Mouse (Mus musculus): ENCODE results near the gene E2f4.
"Not testable (repeated sequence)": the region's sequence is repeated elsewhere in the genome, so short reads cannot be mapped to it uniquely, and the experiment has no call there.

Gene E2f4

DNA sequence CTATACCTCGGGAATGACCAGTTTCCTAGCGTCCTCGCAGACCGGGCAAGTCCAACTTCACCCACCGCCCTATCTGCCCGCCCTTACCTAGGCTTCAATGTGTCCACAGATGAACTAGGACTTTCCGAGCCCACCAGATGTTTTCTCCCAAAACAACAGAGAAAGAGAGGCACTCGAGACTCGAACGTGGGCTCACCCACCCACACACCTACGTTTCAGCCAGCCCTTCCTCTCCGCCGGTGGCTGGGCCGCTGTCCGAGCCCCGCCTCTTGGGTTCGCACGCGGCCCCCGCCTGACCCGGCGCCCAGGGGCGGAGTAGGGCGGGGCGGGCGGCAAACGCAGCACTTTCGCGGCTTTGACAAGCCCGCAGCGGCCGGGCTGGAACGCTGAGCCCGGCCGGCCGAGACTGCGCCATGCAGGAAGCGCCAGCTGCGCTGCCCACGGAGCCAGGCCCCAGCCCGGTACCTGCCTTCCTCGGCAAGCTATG is 28.0 kb upstream of the E2f4 start, which contains the start of gene Hsf4:
Hsf4 (plus strand) TSS at position 341 of the 487 bp plus-strand sequence.
- no peak for DNase-seq

DNA sequence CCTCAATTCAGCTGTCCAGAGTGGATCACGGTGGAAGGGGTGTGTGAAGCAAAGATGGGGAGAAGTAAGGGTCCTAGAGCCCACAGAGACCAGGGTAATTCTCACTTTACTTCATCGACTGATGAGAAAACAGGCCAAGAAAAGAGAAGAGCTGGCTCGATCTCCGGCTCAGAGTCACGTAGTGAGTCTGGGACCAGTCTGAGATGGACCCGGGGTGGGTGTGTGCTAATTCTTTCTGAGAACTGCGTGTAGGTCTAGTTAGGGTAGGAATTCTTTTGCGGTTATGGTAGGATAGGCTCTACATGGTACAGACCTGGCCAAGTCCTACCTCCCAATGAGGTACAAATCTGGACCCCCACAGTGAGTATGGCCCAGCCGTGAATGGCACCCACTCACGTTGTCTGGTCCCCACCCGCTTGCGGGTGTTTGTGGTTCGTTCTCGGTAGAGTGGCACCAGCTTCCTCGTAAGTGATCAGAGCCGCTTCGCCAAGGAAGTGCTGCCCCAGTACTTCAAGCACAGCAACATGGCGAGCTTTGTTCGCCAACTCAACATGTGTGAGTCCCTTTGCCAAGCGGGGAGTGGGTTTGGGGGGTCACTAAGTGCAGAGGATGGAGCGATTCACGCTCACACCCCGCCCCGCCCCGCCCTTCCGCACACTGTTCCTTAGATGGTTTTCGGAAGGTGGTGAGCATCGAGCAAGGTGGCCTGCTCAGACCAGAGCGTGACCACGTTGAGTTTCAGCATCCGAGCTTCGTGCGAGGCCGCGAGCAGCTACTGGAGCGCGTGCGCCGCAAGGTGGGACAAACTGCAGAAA is 27.2 kb upstream of the E2f4 start:
- DNase-seq, result no peak

DNA sequence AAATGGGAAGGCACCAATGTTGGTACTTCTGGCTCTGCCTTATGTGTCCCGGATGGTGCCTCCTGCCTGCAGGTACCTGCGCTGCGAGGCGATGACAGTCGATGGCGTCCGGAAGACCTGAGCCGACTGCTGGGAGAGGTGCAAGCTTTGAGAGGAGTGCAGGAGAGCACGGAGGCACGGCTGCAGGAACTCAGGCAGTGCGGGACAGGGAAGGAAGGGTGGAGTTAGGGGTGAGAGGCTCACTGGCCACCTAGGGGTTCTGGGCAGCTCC is 26.6 kb upstream of the E2f4 start:
- no peak for DNase-seq

DNA sequence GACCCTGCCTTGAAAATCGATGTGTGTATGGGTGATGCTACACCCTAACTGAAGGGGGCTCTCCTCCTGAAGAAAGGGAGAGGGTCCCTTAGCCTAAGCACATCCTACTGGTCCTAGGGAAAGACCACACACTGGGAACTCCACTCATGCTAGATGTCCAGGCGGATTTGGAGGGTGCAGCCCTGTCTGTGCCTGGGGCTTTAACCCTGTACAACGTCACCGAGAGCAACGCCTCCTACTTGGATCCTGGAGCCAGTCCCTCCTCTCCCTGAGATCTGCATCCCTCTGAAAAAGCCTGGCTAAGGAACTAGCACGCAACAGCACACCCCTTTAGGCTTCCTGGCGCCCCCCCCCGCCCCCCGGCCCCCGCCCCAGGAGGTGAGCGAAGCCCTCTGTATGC is 22.1 kb upstream of the E2f4 start:
- DNase-seq, result no peak

DNA sequence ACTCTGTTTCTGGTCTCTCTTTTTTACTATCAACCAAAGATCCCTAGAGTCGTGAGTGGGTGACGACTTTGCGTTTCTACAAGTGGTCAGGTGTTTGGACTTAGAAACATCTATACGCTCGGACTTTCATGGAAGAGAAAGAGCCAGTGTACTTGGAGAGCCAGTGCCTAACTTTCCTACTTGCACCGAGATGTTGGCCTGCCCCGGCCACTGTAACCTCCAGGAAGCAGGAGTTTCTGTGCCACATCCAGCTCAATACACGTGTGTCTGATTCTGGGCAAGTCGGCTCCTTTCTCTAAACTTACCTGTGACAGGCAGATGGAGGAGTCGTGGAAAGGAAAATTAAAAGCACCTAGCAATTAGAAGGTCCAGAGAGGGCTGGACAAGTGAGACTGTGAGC is 21.6 kb upstream of the E2f4 start, which contains the start of gene Nol3:
Nol3 (plus strand) TSS at position 301 of the 400 bp plus-strand sequence.
- DNase-seq, result no peak

DNA sequence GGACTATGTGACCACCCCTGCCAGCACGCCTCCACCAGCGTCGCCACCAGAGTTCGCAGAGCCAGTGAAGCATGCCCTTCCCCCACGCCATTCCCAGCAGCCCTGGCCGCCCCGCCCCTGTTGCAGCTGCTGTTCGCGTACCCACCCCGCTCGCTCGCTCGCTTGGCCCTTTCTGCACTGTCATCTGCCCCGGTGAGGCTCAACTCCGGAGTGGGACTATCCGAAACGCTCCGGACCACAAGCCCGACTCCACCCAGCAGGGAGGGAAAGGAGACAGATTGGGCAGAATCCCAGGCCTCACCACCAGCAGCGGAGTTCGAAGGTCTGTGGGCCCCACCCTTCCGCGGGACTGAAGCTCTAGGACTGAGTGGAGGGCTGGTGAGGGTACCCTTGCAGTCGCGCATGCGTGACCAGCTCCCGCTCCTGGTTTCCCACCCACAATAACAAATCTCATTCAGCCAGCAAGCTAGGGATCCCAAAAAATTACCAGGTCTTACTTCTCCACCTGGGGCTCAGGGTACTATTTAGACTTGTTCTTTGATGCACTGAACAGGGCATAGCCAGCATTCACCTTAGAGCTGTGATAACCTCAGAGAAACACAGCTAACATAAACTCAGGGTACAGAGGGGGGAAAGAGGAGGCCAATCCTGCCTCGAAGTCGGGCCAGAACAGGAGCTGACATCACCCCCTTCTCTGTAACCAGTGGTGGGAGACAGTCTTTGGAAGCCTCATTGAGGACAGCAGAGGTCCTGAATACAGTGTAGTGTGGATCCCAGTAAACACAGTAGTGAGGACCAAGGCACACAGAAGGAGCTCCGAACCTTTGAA is 21.0 kb upstream of the E2f4 start:
- DNase-seq, result peak; percentile 54

DNA sequence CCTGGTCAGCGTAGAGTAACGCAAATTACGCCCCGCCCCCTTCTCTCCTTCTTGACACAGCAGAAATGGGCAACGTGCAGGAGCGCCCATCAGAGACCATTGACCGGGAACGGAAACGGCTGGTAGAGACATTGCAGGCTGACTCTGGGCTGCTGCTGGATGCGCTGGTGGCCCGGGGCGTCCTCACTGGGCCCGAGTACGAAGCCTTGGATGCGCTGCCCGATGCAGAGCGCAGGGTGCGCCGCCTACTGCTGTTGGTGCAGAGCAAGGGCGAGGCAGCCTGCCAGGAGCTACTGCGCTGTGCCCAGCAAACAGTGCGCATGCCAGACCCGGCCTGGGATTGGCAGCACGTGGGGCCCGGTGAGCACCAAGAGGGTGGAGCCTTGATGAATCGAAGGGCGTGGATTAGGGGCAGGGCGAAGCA is 18.5 kb upstream of the E2f4 start:
- DNase-seq, result no peak

DNA sequence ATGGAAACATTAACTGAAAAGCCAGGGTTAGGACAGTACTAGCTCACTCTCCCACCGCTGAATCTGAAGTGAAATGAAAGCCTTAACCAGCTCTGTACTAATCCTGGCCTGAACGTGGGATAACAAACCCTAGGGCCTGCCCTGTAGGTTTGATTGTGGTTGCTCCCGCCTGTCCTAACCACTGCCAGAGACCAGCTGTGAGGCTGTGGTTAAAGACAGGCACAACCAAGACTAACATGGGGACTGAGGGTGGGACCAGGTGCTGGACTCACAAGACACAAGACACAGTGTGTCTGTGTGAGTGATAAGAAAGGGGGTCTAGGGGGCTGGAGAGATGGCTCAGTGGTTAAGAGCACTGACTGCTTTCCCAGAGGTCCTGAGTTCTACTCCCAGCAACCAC is 16.9 kb upstream of the E2f4 start:
- no peak for DNase-seq

DNA sequence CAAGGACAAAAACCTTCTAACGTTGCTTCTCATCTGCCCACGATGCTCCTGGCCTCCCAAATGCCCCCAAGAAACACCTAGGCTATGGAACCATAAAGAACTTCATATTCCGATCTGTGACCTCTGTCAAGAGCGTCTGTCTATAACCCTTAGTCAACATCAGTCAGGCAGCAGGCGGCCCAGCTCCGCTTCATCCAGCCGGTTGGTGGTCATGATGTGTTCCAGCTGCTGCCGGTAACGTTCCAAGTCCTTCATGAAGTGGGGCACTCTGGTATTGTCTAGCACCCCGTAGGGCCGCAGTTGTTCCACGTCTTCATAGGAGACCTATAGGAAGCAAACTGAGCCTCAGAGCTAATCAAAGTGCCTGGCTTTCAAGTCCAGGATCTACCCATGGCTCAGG is 15.6 kb upstream of the E2f4 start:
- no peak for DNase-seq

DNA sequence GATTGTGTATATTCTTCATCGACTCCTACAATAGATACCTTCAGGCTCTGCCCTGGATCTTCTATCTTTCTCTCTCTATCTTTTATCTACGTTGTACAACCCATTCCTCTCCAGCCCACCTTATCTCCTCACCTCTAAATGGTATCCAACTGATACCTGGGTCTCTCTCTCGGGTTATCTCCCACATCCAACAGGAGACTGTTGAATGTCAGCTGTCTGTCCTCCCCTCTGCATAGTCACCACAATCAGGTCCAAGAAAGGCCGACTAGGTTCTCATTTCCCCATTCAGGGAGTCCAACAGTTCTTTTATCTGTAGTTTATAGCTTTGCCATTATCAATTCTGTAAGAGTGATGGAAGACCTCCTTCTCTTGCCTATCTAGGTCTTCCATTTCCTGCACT is 15.2 kb upstream of the E2f4 start:
- DNase-seq, result no peak

DNA sequence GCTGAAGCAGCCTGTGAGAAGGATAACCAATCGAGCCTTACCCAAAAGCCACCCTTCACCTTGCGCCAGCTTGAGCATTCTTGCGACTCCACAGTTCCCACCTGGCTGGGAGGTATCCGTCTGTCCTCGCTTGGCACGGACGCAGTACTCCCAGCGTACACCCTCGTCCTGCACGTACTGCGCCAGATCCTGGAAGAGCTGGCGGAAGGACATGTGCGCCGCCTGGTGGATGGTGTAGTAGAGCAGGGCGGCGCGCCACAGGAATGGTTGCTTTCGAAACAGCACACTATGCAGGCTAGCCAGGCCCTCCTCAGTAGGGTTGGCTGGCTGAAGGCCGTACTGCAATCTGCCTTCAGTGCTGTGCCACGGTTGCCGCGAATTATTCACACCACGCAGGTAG is 14.4 kb upstream of the E2f4 start:
- no peak for DNase-seq

DNA sequence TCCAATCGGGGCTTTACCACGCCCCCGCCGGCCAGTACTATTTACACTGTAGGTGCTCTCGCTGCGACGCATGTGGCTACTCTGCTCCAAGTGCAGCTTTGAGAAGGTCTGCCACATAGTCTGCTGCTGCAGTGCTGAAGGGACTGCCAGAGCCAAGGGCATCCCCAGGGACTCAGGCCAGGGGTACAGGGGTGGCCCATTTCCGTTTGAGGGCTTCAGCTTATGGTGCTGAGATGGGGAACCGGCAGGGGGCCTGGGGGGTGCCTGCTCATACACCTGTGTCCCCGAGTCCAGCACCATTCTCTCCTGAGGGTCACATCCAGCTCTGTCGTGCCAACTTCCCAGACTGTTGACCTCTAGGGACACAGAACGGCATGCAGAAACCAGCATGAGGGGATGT is 11.9 kb upstream of the E2f4 start:
- no peak for DNase-seq

DNA sequence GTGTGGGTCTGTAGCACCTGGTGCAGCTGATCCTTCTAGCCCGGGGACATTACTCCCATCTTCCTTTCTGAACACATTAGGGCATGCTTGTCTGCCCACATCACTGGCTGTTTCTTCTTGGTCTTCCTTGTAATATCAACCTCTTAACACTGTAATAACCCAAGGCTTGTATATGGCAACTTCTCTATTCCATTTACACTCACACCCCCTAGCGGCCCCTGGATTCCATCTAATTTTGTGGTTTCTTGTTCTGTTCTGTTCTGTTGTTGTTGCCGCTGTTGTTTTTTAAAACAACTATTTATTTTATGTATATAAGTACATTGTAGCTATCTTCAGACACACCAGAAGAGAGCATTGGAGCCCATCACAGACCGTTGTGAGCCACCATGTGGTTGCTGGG is 10.6 kb upstream of the E2f4 start:
- DNase-seq, result no peak

DNA sequence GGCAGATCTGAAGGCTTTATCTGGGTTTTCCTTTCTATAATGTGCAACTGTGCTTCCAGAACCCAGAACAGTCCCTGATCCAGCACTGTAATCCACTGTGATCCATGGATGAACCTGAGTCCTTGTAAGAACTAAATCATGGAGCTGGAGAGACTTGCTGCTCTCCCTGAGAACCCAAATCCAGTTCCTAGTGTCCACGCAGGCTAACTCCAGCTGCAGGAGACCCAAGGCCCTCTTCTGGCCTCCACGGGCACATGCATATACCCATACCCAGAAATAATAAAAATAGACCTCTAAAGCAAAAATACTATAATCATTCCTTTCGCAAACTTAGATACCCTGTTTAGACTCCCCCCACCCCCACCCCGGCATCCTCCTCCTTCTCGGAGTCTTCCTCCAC is 9.2 kb upstream of the E2f4 start:
- DNase-seq, result no peak

DNA sequence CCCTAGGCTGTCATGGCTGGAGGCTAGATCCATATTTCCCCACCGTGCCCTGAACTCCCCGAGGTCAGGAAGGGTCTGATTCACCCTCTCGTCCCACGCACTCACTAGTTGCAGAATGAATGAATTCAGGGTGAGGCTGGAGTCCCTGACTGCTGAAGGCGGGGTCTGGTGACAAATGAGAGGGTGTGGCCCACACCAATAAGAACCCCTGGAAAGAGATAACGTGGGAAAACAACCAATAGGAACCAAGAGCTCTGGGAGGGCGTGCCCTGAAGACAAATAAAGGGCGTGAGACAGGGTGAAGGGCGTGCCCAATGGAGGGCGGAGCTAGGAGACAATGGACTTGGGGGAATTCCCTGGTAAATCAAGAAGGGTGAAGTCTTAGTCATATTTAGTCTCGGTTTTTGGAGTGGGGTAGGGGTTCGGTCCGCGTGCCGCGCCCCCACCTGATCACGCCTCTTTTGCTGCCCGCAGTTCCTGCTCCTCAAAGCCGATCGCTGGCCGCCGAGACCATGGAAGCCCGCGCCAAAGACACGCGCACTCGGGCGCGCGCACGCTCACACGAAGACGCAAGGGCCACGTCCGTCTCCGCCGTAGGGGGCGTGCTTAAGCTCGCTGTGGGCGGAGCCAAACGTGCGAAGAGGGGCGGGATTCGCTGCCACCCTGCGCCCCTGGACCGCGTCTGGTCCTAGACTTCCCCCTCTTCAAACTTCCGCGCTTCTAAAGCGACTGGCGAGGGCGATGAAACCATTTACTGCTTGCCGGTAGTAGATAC is 8.3 kb upstream of the E2f4 start:
- peak; percentile 98 for DNase-seq

DNA sequence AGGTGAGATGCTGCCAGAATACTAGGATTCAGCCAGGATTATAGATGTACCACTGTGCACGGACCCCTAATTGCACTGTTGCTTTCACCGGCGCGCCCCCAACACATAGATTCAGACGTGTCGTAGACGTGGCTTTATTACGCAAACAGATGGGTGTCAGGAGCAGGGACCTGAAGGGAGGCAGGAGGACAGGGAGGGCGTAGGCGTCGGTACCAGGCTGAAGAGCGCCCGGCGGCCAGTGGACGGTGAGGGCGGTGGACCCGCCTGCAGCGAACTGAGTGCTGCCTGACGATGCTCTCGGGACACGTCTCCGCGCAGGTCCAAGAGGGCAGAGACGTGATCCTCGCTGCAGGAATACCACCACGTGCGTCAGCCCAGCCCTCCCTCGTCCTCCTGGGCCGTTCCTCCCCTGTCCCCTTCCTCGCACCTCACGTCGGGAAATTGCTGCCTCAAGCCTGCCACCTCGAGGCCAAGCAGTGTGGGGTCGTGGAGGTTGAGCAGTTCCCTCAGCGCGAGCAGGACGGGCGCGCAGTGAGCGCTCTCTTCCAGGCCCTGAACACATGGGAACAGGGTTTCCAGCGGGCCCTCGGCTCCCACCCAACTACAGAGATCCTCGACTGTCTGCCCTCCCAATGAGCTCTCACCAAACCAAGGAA is 7.5 kb upstream of the E2f4 start, which contains the start of gene 4931428F04Rik:
4931428F04Rik (minus strand) TSS at position 60 of the 656 bp plus-strand sequence.
- DNase-seq, result peak; percentile 66

DNA sequence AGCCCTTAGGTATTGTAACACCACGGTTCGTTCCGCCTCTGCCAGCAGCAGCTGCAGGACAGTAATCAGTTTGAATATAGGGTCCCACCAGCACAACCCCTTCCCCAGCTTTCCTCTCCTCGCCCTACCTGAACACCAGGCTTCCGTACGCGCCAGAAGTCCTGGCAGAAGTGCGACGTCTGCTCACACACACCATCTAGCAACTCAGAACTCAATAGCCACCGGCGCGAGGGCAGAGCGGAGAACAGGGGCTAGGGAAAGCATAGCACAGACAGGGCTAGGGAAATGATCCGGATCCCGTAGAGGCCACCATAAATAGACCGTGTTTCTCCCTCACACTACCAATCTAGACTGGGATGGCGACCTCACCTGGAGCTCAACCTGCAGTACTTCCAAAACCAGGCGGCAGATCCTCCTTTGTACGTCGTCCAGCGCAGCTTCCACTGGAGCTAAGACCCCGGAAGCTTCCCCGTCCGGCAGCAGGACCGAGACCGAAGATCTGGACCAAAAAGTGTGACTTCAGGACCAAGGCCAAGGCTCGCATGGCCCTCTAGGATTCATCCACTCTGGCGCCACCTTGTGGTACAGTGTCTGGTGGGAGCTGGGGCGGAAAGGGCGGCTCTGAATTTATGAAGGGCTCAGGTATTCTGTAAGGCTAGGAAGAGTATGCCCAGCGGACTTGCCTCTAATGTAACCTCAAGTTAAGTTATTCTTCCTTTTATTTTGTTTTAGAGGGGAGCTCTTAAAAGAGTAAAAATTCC is 6.7 kb upstream of the E2f4 start:
- peak; percentile 89 for DNase-seq

DNA sequence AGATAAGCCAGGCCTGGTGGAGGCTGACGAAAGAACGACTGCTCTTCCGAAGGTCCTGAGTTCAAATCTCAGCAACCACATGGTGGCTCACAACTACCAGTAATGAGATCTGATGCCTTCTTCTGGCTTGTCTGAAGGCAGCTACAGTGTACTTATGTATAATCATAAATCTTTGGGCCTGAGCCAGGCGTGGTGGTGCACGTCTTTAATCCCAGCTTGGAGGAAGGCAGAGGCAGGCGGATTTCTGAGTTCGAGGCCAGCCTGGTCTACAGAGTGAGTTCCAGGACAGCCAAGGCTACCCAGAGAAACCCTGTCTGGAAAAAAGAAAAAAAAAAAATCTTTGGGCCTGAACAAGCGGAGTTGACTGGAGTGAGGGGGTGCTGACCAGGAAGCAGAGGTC is 6.1 kb upstream of the E2f4 start:
- DNase-seq, result not testable (repeated sequence)

DNA sequence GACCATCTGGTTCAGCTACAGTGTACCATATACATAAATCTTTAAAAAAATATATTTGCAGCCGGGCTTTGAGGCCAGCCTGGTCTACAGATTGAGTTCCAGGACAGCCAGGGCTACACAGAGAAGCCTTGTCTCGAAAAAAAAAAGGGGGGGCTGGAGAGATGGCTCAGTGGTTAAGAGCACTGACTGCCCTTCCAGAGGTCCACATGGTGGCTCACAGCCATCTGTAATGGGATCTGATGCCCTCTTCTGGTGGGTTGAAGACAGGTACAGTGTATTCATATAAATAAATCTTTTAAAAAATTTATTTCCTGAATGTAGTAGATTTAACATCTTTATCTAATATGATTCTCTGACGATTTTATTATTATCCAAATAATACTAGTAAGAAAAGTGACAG is 5.7 kb upstream of the E2f4 start:
- DNase-seq, result not testable (repeated sequence)

DNA sequence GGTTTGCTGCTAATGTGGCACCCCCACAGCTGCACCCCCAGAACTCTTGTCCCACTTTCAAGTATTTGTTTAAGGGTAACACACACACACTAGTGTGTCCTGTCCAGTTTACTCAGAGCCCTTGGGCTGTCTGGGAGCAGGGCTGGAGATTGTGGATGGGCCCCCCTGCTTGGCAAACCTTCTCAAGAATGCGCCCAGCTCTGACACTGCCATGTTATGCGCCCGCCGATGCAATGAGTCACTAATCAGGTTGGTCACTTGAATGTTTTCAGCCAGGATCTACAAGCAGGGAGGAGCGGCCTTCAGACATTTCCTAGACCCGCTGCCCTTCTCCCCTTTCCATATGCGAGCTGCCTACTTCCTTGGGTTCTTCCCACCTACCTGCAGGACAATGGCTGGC is 5.0 kb upstream of the E2f4 start:
- no peak for DNase-seq

DNA sequence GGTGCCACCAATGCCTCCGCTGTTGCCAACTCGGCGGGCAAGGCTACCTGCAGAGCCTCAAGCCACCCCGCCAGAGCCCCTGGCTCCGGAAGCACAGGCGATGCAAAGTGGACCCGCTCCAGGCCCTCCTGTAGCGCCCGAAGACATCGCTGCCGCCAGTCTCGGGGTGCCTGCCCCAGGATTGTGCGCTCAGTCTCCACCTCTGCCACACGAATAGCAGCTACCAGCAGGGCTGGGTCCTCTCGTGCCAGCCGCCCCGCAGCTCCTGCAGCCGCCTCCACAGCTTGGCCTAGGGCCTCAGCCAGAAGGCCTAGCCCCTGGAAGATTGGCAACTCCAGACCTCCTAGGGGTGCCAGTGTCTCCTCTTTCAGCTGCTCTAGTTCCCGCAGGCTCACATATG is 4.1 kb upstream of the E2f4 start:
- no peak for DNase-seq

DNA sequence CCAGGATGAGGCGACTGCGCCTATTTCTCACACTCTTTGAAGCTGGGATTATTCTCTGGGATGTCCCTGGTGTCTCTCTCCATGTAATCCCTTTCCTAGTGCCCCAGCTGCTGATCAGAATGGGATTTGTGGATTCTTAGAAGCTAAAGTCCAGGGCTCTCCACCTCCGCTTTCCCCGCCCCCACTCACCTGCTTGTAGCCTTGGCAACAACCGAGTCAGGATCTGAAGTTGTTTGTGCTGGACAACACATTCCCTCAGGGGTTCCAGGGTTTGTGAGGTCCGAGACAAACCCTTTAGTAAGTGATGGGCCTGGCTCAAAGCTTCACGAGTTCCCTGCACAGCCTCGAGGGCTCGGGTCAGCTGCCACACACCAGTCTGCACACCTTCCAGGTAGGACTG is 2.7 kb upstream of the E2f4 start:
- DNase-seq, result no peak
